Mouse (Mus musculus): ENCODE measurements around the gene Hist1h2ak. TPM values are rescaled to one million over a fixed set of nuclear protein-coding genes. Genes with fewer than 3 reads are reported as not detected.
A peak's percentile ranks its signal among the peaks of the same experiment; 100 is the strongest.
"Not testable (repeated sequence)": the region's sequence is repeated elsewhere in the genome, so short reads cannot be mapped to it uniquely, and the experiment has no call there.

Hist1h2ak gene
- polyA plus RNA-seq, 1 experiment from 2014 or later: 18.1 TPM

DNA sequence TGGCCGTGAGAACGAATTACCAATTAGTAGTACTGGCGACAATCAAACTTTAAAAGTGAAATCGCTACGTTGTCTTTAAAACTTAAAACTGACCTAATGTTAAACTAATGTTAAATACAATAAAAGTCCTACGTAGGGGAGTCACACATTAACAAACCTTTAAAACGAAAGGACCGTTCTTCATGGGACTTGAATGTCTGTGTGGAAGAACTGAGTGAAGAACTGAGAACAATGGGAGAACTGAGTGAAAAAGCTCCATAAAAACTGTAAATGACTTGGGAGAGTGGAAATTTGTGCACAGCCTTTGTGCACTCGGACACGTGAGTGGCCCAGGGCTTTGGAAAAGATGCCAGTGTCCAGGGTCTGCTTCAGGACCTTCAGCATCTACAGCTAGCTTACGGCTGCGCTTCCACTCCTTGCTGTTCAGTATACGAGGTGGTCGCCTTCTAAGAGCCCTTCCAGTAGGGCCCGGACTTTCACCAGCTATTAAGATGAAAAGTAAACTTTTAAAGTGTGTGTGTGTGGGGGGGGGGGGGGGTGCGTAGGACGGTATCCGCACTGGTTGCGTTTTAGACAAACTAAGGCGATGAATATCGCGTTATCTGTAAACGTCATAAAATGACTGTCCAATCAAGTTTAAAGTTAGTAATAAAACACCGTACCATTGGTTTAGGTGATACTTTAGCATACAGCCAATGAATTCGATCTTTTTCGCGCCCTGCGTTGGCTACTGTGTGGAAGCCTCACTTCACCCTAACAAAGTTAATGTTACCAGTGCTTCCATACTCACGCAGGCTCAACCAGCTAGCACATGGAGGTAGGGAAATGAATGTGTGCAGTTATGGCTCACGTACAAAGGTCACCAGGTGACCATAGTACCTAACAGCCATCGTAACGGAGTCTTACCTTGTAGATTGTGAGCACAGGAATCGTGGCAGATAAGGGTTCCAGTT is 25.5 kb upstream of the Hist1h2ak start:
- ATAC-seq (ENCODE audit: insufficient read depth, low FRiP score): peak; percentile 88
- Histone ChIP-seq H3K4me3 (replicated peaks; ENCODE audit: low read length) (peak overlapping the region; percentile 52), H3K27ac (ENCODE audit: low read length) (peak overlapping the region; percentile 96), H3K4me1 (ENCODE audit: control insufficient read depth, insufficient read depth, low read length) (peaks cover 27% of the 10 kb centered on the region), H3K4me2 (ENCODE audit: low read depth, low read length) (peak overlapping the region; percentile 93), H3K27me3 (ENCODE audit: control insufficient read depth, insufficient read depth, low read length) (no peaks in the 10 kb centered on the region), H3K9ac (ENCODE audit: low read length) (peak overlapping the region; percentile 85), H3K9me3 (replicated peaks; ENCODE audit: control insufficient read depth, low read length) (no peaks in the 10 kb centered on the region), H3K36me3 (ENCODE audit: control insufficient read depth, insufficient read depth, low read length) (no peaks in the 10 kb centered on the region)
- WGBS: 2% methylated on average over 33 of the region's 33 CpGs

DNA sequence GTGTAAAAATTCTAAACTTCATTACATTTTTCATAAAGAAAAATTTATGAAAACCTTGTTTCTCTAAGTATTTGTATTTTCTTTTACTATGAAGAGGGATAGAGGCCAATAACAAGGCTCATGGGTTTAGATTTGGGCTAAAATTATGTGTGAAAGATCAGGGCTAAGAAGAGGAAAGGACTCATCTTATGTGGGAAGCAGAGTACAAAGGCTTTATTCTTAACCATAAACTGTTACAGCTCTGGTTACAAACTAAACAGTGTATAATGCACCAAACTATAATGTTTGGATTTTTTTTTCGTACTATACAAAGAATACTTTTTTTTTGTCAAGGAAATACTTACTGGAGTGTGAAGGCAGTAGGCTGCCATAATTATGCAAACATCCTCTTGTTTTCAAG is 2.1 kb upstream of the Hist1h2ak start:
- no peak for ATAC-seq (ENCODE audit: insufficient read depth, low FRiP score)
- H3K9me3 ChIP-seq (replicated peaks; ENCODE audit: control insufficient read depth, low read length): no peaks in the 10 kb centered on the region
- H3K27me3 ChIP-seq (ENCODE audit: control insufficient read depth, insufficient read depth, low read length): no peaks in the 10 kb centered on the region
- peaks cover 13% of the 10 kb centered on the region for H3K4me1 ChIP-seq (ENCODE audit: control insufficient read depth, insufficient read depth, low read length)
- no peaks in the 10 kb centered on the region for H3K36me3 ChIP-seq (ENCODE audit: control insufficient read depth, insufficient read depth, low read length)
- H3K9ac ChIP-seq (ENCODE audit: low read length): no peak overlapping the region
- no peak overlapping the region for H3K4me2 ChIP-seq (ENCODE audit: low read depth, low read length)
- 69% methylated on average over 1 of the region's 1 CpGs for WGBS
- no peak overlapping the region for H3K4me3 ChIP-seq (replicated peaks; ENCODE audit: low read length)
- no peak overlapping the region for H3K27ac ChIP-seq (ENCODE audit: low read length)

DNA sequence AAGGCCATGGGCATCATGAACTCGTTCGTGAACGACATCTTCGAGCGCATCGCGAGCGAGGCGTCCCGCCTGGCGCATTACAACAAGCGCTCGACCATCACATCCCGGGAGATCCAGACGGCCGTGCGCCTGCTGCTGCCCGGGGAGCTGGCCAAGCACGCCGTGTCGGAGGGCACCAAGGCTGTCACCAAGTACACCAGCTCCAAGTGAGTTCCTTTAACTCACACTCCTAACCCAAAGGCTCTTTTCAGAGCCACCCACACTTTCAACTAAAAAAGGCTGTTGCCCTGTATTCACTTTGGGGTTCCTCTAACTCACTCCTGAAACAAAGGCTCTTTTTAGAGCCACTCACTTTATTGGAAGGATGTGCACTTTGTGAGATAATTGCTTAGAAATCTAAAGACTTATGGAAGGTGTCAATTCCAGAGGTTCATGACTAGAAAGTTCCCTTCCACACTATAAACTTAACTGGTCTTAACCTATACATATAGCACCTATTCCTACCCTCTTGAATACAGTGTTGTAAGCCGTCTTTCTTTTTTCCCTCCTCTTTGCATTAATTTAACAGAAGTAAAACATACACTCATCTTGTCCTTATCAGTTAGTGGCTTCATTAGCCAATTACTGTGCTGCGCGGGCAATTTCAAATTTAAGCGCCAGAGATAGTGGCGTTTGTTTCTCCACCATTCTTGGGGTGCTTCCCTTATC is 821 bp upstream of the Hist1h2ak start:
- not testable (repeated sequence) for ATAC-seq (ENCODE audit: insufficient read depth, low FRiP score); H3K27me3 ChIP-seq (ENCODE audit: control insufficient read depth, insufficient read depth, low read length); H3K9me3 ChIP-seq (replicated peaks; ENCODE audit: control insufficient read depth, low read length); H3K36me3 ChIP-seq (ENCODE audit: control insufficient read depth, insufficient read depth, low read length)
- Histone ChIP-seq H3K4me2 (ENCODE audit: low read depth, low read length) (peak overlapping the region; percentile 79), H3K4me3 (replicated peaks; ENCODE audit: low read length) (peak overlapping the region; percentile 52), H3K9ac (ENCODE audit: low read length) (peak overlapping the region; percentile 66), H3K27ac (ENCODE audit: low read length) (peak overlapping the region; percentile 89), H3K4me1 (ENCODE audit: control insufficient read depth, insufficient read depth, low read length) (peaks cover 15% of the 10 kb centered on the region)
- under 1% methylated on average over 21 of the region's 26 CpGs for WGBS

DNA sequence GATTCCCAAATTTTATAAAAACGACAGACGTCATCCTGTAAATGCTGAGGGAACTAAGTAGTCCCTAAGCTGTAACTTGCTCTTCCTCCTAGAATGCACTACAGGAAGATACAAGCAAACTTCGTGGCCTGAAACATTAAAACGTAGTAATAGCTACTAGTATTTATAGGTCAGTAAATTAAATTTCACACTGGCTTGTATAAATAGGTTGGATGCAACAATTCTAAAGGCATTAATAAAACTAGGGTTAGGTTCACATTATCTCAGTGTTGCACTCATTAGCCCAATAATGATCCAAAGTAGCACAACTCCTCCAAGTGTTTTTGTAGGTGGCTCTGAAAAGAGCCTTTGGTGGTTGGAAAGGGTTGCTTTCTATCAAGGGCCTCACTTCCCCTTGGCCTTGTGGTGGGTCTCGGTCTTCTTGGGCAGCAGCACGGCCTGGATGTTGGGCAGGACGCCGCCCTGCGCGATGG is 540 bp downstream of the Hist1h2ak start:
- Histone ChIP-seq H3K9me3 (replicated peaks; ENCODE audit: control insufficient read depth, low read length) (no peaks in the 10 kb centered on the region), H3K27ac (ENCODE audit: low read length) (peak overlapping the region; percentile 95), H3K4me3 (replicated peaks; ENCODE audit: low read length) (peak overlapping the region; percentile 50), H3K36me3 (ENCODE audit: control insufficient read depth, insufficient read depth, low read length) (no peaks in the 10 kb centered on the region), H3K27me3 (ENCODE audit: control insufficient read depth, insufficient read depth, low read length) (no peaks in the 10 kb centered on the region), H3K4me1 (ENCODE audit: control insufficient read depth, insufficient read depth, low read length) (peaks cover 20% of the 10 kb centered on the region), H3K4me2 (ENCODE audit: low read depth, low read length) (peak overlapping the region; percentile 79), H3K9ac (ENCODE audit: low read length) (peak overlapping the region; percentile 74)
- WGBS: 3% methylated on average over 10 of the region's 10 CpGs
- no peak for ATAC-seq (ENCODE audit: insufficient read depth, low FRiP score)

DNA sequence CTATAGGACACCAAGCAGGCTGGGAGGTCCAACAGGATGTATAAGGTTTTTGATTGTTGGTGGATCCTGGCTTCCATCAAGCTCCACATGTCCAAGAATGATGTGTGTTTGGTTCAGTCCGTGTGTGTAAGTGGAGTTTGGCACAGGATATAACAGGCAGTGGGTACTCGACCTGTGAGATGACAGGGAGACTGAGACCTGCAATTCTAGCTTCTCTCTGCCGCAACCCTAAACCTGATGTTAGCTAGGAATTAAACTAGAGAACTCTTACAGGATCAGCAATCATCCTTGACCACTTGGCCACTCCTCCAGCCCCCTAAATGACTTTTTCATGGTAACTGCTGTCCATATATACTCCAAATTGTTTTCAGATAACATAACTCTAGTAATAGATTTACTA is 1.3 kb downstream of the Hist1h2ak start:
- peaks cover 20% of the 10 kb centered on the region for H3K4me1 ChIP-seq (ENCODE audit: control insufficient read depth, insufficient read depth, low read length)
- H3K27me3 ChIP-seq (ENCODE audit: control insufficient read depth, insufficient read depth, low read length): no peaks in the 10 kb centered on the region
- H3K4me3 ChIP-seq (replicated peaks; ENCODE audit: low read length): peak overlapping the region; percentile 50; the same call in 1 of the 2 replicates
- H3K9me3 ChIP-seq (replicated peaks; ENCODE audit: control insufficient read depth, low read length): no peaks in the 10 kb centered on the region
- H3K4me2 ChIP-seq (ENCODE audit: low read depth, low read length): peak overlapping the region; percentile 79
- H3K36me3 ChIP-seq (ENCODE audit: control insufficient read depth, insufficient read depth, low read length): no peaks in the 10 kb centered on the region
- ATAC-seq (ENCODE audit: insufficient read depth, low FRiP score): no peak
- peak overlapping the region; percentile 95 for H3K27ac ChIP-seq (ENCODE audit: low read length)
- WGBS: 35% methylated on average over 3 of the region's 3 CpGs
- no peak overlapping the region; the same call in 1 of the 2 replicates for H3K9ac ChIP-seq (ENCODE audit: low read length)

DNA sequence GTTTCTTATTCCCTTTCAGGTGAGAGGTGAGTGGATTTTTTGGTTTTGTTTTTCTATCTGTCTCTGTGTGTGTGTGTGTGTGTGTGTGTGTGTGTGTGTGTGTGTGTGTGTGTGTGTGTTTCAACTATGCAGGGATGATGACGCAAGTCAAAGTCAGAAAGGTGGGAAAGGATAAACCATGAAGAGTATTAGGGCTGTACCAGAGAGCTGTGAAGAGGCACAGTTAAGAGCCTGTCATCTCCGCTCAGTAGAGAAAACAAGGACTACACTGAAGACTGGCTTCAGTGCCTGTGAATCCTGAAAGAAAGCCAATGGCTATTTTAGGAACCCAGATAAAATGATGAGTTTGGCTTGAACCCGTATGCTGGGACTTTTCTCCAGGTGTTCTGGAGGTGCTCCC is 1.8 kb downstream of the Hist1h2ak start:
- WGBS: 71% methylated on average over 3 of the region's 3 CpGs
- H3K4me2 ChIP-seq (ENCODE audit: low read depth, low read length): peak overlapping the region; percentile 79

DNA sequence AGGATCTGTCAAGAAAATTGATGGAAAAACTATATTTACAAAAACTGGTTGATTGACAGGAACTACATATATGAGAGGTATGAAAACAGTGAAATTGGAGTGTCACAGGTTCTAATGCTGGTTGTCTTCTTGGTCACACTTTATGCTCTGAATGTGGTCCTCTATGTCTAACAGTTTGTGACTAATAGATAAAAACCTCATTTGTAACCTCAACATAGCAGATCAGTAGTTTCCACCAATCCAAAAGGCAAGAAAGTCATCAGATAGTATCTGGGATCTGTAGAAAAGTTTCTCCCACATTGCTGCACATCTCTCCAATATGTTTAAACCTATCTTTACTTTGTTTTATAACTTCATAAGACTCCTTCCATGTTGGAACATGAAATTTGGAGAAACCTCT is 2.2 kb downstream of the Hist1h2ak start:
- H3K4me1 ChIP-seq (ENCODE audit: control insufficient read depth, insufficient read depth, low read length): peaks cover 20% of the 10 kb centered on the region
- no peaks in the 10 kb centered on the region for H3K27me3 ChIP-seq (ENCODE audit: control insufficient read depth, insufficient read depth, low read length)
- H3K9ac ChIP-seq (ENCODE audit: low read length): no peak overlapping the region
- no peaks in the 10 kb centered on the region for H3K36me3 ChIP-seq (ENCODE audit: control insufficient read depth, insufficient read depth, low read length)
- no peak overlapping the region for H3K4me2 ChIP-seq (ENCODE audit: low read depth, low read length)
- no peak for ATAC-seq (ENCODE audit: insufficient read depth, low FRiP score)
- H3K4me3 ChIP-seq (replicated peaks; ENCODE audit: low read length): no peak overlapping the region
- H3K9me3 ChIP-seq (replicated peaks; ENCODE audit: control insufficient read depth, low read length): no peaks in the 10 kb centered on the region
- no peak overlapping the region for H3K27ac ChIP-seq (ENCODE audit: low read length)

More for the DNA sequence above, 1.8 kb downstream of the Hist1h2ak start:
- no peak for ATAC-seq (ENCODE audit: insufficient read depth, low FRiP score)
- Histone ChIP-seq H3K27ac (ENCODE audit: low read length) (peak overlapping the region; percentile 95), H3K27me3 (ENCODE audit: control insufficient read depth, insufficient read depth, low read length) (no peaks in the 10 kb centered on the region), H3K4me3 (replicated peaks; ENCODE audit: low read length) (no peak overlapping the region), H3K36me3 (ENCODE audit: control insufficient read depth, insufficient read depth, low read length) (no peaks in the 10 kb centered on the region), H3K4me1 (ENCODE audit: control insufficient read depth, insufficient read depth, low read length) (peaks cover 20% of the 10 kb centered on the region), H3K9me3 (replicated peaks; ENCODE audit: control insufficient read depth, low read length) (no peaks in the 10 kb centered on the region), H3K9ac (ENCODE audit: low read length) (no peak overlapping the region)

DNA sequence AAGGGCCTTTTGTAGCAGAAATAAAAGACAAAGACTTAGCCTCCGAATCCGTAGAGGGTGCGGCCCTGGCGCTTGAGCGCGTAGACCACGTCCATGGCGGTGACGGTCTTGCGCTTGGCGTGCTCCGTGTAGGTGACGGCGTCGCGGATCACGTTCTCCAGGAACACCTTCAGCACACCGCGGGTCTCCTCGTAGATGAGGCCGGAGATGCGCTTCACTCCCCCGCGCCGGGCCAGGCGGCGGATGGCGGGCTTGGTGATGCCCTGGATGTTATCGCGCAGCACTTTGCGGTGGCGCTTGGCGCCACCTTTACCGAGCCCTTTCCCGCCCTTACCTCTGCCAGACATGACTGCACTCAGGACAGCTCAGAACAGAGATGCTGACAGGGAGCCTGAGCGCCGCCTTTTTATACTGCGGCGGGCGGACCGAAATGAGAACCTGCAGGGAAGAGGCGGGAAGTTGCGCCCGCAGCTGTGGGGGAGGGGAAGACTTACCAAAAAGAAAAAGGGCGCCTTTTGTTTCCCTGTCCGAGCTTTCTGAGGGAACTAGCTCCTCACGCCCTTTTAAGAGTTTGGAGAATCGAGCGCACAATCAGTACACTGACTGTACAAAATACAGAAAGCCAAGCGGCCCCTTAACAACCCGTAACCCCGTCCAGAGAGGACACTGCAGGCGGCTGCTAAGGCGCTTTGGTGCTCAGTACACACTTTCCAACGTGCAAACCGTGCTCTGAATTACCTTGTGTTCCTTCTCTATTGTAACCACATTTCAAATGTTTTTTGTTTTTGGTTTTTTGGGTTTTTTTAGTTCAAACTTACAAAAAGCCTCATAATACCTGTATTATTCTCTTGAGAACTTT is 3.2 kb downstream of the Hist1h2ak start, which contains the start of gene Hist1h4k:
Hist1h4k (minus strand) TSS at position 347 of the 859 bp plus-strand sequence.
- Histone ChIP-seq H3K4me3 (replicated peaks; ENCODE audit: low read length) (peak within 1 kb of the TSS; percentile 59), H3K27ac (ENCODE audit: low read length) (peak within 1 kb of the TSS; percentile 95), H3K4me1 (ENCODE audit: control insufficient read depth, insufficient read depth, low read length) (peaks cover 20% of the 10 kb centered on the region), H3K4me2 (ENCODE audit: low read depth, low read length) (peak within 1 kb of the TSS; percentile 74), H3K9ac (ENCODE audit: low read length) (peak within 1 kb of the TSS; percentile 73)
- H3K9me3 ChIP-seq (replicated peaks; ENCODE audit: control insufficient read depth, low read length); H3K27me3 ChIP-seq (ENCODE audit: control insufficient read depth, insufficient read depth, low read length); H3K36me3 ChIP-seq (ENCODE audit: control insufficient read depth, insufficient read depth, low read length): not testable (repeated sequence)
- peak; percentile 83 for ATAC-seq (ENCODE audit: insufficient read depth, low FRiP score)
- under 1% methylated on average over 38 of the region's 56 CpGs for WGBS
